Mouse (Mus musculus): ENCODE measurements around the gene Sbf2.
"Not testable (repeated sequence)": the region's sequence is repeated elsewhere in the genome, so short reads cannot be mapped to it uniquely, and the experiment has no call there.

Gene Sbf2

DNA sequence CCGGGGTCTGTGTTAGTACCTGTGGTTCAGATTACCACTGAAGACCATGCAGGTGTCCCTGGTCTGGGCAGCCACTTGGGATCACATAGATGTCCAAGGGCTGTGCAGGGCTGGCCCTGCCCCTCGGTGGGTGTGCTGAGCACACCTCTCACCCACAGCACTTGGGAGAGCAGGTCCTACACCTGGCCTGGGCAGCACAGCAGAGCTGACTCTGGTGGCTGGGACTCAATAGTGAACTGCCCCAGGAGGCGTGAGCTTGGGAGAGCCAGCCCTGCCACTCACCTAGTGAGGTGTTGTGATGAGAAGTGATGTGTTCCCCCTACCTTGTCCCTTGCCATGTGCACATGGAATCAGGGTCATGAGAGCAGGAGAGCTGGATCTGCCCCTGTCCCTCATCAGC, 31.0 kb downstream of the Sbf2 start:
- DNase-seq (ENCODE audit: low read depth, low spot score): no peak

- no peak for DNase-seq (ENCODE audit: low read depth, low spot score)
These were observed 48.7 kb downstream of the Sbf2 start for GRCm38 (mm10) chr7:110565815-110566549.

- no peak for DNase-seq (ENCODE audit: low read depth, low spot score)
These were observed 53.1 kb downstream of the Sbf2 start for GRCm38 (mm10) chr7:110561647-110562046.

GRCm38 (mm10) chr7:110557001-110557400, 57.7 kb downstream of the Sbf2 start:
- DNase-seq (ENCODE audit: low read depth, low spot score): no peak

GRCm38 (mm10) chr7:110556221-110556620, 58.5 kb downstream of the Sbf2 start:
- no peak for DNase-seq (ENCODE audit: low read depth, low spot score)

DNA sequence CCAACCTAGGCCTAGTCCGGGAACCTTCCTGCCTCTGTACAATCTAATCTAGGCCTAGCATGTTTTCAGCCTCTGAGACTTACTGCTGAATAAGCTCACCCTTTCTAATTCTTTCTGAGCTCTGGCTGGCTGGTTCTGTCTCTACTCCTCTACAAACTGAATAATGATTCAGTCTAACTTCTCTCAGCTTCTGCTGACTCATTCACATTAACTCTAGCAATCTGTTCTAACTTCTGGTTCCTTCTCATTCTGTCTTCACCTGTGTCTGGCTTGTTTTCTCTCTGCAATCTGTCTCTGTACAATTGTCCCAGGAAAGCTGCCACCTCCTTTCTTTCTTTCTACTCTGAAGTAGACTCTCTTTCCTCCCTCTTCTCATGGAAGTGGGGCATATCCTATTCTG, 59.5 kb downstream of the Sbf2 start:
- DNase-seq (ENCODE audit: low read depth, low spot score): peak; percentile 74

DNA sequence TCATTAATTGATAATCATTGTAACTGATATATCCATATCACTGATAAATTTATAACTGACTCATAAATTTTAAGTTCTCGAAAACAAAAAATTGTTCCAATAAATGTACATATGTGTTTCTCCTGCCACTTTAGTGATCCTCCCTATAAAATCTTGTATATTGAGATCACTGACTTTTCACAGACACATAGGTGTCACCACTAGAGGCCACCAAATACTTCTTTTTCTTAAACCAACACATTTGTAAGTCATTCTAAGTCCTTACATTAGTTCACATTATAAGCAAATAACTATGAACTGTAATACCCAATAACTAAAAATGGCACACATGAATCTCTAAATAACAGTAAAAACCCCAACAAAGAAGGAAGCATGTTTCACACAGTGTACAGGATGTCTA, 66.5 kb downstream of the Sbf2 start:
- peak; percentile 28 for DNase-seq (ENCODE audit: low read depth, low spot score)

- DNase-seq (ENCODE audit: low read depth, low spot score): no peak
These were observed 71.4 kb downstream of the Sbf2 start for GRCm38 (mm10) chr7:110543341-110543740.

DNA sequence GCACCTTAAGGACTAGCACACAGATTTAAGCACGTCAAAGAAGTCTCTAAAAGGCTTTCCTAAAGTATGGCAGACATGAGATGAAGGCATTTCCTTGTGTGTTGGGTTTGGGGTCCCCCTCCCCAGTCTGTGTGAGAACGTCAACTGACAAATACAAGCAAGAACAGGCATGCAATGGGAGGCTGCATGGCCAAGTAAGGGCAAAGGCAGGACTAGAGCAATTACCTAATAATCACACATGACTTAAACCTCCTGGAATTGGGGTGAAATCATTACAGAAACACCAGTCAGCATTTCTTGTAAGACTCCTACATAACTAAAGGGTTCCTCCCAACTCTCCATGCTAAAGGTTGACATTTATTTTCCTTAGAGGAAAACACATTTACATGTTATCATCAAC, 75.5 kb downstream of the Sbf2 start:
- no peak for DNase-seq (ENCODE audit: low read depth, low spot score)

GRCm38 (mm10) chr7:110530295-110530694, 84.4 kb downstream of the Sbf2 start:
- not testable (repeated sequence) for DNase-seq (ENCODE audit: low read depth, low spot score)

DNA sequence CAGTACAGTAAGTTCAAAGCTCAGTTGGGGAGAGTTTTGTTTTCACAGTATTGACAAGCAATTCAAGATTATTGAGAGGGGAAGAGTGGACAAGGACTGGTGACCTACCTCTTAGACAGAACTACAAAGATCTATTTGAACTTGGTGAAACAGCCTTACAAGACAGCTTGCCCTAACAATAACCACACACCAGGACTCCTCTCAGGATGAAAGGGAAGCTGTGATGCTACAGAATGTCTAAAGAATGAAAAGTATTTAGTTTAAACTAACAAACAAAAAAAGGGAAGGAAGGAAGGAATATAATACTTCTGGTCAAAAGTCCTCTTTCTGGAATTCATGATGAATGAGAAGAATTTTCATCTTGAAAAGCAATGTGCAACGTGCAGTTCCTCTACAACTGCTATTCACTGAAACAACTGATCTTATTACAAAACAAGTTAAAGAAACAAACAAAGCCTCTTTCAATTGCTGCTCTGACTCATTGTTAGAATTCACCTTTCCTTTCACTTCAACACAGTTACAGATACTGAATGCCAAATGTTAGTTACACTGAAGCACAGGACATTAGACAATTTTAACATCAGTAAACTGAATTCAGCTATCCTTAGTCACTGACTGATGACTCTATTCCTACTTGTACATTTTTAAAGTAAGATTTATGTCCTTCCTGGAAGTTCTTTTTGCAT, 89.5 kb downstream of the Sbf2 start:
- no peak for DNase-seq (ENCODE audit: low read depth, low spot score)

DNA sequence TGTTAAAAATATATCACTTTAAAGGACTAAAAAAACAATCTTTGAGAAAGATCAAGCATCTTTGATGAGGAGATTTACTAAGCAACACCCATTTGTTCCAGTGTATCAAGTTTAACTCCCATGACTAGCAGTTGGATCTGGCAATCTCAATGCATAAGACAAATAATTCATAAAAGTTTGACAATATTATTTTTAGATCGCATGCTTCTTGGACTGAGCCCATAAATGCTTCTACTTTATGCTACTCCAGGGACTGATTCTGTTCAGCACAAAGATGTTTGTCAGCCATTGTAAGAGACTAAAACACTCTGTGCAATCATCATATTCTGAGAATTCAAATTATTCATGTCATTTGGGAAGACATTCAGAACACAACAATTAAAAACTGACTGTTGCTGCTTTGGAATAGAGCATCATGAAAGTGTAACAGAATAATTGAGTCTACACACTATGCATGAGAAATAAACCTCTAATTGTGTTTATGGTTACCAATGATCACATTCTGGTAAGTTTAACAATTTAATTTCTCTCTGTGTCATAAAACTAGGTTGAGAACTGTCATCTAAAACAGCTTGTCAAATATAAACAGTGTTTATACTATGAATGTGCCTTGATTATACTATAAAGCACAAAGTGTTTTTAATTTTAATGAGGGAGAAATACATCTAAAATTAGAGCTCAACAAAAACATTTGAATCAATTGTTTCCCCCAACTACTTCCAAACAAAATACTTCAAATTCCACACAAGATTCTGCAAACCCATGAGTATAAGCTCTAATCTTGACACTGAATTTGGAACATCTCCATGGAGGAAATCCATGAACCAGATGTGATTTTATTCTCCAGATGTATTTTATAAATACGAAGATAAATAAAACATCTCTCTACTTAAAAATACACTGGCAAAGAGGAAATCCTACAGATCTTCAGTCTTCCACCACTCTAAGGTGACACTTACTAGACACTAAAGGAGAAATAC, 98.2 kb downstream of the Sbf2 start:
- no peak for DNase-seq (ENCODE audit: low read depth, low spot score)

DNA sequence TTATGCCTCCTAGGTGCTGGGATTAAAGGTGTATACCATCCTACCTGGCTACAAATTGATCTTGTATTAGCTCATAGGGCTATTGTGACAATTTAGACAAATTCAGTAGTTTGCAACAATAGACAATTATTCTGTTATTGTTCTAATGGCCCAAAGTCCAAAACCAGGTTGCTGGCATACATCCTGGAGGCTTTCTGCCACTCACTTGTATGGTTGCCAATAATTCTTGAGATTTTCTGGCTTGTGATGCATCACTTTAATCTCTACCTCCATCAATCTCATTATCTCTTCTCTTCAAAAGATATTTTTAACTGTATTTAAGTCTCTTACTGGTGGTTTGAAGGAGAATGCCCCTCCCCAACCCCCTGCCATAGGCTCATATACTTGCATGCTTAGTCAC, 100.6 kb downstream of the Sbf2 start:
- no peak for DNase-seq (ENCODE audit: low read depth, low spot score)

GRCm38 (mm10) chr7:110498653-110499052, 116.1 kb downstream of the Sbf2 start:
- no peak for DNase-seq (ENCODE audit: low read depth, low spot score)

DNA sequence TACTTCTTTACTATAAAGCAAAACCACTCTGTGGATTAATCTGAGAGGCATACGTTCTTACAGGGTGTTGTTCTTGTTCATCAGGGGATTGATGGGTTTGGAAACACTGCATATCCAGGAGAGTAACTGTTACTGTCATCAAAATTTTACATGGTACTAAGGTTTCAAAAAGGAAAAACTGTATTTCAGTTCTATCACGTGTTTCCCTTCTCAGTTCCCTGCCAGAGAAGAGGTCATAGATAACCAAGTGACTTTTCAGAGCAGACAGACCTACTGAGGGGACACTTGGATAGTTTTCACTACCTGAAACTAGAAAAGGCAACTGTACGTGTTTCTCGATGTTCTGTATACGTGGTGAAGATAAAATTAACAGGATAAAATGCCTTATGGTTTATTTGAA, 123.7 kb downstream of the Sbf2 start:
- no peak for DNase-seq (ENCODE audit: low read depth, low spot score)

DNA sequence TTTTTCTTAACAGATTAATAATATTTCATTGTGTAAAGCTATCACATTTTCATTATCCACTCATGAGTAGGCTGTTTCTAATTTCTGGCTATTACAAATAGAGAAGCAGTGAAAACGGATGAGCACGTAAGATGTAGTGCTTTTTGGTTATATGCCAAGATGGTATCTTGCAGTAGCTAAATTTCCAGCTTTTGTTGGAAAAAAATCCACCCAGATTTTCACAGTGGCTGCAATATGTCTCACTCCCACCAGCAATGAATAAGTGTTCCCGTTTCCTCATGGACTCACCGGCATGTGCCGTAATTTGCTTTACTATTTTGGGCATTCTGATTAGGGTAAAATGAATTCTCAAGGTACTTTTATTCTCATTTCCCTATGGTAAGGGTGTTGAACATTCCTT, 129.7 kb downstream of the Sbf2 start:
- DNase-seq (ENCODE audit: low read depth, low spot score): peak; percentile 54

DNA sequence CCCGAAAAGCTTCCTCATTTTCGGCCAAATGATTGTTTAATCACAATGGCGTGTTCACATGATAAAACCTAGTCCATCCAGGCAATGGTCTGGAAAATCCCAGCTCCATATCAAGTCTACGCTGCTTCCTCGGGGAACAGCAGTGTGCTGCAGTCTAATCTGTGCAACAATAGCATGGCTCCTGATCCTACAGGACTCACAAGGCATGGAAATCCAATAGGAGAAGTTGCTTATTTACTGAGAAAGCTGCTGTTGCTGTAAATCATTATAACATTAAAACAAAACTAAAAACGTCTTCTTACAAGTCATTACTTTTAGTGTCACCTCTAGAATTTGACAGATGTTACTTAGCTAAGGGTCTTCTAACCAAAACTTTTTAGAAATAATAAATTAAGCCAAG, 143.7 kb downstream of the Sbf2 start:
- DNase-seq (ENCODE audit: low read depth, low spot score): no peak

DNA sequence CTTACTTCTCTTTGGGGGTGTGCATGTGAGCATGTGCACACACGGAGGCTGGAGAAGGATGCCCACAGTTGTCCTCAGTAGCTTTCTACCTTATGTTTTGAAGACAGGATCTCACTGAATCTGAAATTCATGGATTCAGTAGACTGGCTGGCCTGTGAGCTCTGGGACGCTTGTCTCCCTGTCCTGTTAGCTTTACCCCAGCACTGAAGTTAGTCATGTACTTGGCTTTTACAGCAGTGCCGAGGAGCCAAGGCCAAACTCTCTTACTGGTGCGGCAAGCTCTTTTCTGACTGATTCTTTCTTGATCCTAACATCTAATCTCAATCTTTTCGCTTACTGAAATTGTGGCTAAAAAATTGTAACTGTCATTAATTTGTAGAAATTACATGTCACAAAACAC, 151.3 kb downstream of the Sbf2 start:
- no peak for DNase-seq (ENCODE audit: low read depth, low spot score)

GRCm38 (mm10) chr7:110432301-110432700, 182.4 kb downstream of the Sbf2 start:
- peak; percentile 42 for DNase-seq (ENCODE audit: low read depth, low spot score)

DNA sequence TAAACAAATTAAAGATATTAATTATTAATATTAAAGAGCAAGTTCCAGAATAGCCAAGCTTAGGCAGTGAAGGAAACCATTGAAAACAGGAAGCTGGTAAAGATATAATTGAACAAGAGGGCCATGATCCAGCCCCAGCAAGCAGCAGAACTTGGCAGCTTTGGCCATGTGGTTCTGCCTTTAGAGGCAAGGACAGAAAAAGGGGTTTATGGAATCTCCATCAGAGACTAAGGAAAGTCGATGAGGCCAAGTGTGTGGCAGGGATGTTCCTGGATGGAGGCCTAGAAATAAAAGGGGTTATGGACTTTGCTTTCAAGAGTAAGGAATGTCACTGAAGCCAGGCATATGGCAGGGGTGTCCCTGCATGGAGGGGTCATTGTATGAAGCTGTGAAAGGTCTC, 198.4 kb downstream of the Sbf2 start:
- DNase-seq (ENCODE audit: low read depth, low spot score): no peak

- no peak for DNase-seq (ENCODE audit: low read depth, low spot score)
These were observed 200.4 kb downstream of the Sbf2 start for GRCm38 (mm10) chr7:110414276-110414675.

DNA sequence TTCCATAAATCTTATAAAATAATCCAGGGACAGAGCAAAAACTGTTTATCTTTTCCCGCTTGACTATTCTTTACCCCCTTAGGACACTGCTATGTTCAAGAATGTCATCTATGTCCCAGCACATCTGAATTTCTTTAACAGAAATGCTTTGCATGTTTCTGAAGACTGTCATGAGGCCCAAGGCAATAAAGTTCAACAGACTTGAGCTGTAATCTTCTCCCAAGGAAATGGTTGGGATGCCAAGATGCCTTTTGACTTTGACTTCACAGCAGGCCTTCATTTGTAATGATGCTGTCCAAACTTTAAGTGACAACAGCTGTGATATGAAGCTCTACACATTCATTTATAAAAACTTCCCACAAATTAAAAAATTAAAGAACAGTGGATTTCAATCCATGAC, 212.6 kb downstream of the Sbf2 start:
- no peak for DNase-seq (ENCODE audit: low read depth, low spot score)

All from telencephalon, adult 2 months (tissue).